Mouse (Mus musculus) testis, adult 2 months (tissue): ENCODE results near the gene Retreg3.

ENCODE experiments used
- CTCF ChIP-seq: fragments of 200-500 bp; IDR thresholded peaks from 2 replicates; pipeline ENCODE4 v1.5.1; 2012; ENCODE audit warnings: low read depth, mild to moderate bottlenecking, inconsistent platforms, low read length, moderate library complexity; ENCODE audit not compliant: control insufficient read depth, insufficient read depth, insufficient replicate concordance
- POLR2A ChIP-seq: fragments of 200-500 bp; IDR thresholded peaks from 2 replicates; pipeline ENCODE4 v1.6.1; 2012; ENCODE audit warnings: low read depth, mild to moderate bottlenecking, inconsistent platforms, low read length, moderate library complexity; ENCODE audit not compliant: control insufficient read depth

DNA sequence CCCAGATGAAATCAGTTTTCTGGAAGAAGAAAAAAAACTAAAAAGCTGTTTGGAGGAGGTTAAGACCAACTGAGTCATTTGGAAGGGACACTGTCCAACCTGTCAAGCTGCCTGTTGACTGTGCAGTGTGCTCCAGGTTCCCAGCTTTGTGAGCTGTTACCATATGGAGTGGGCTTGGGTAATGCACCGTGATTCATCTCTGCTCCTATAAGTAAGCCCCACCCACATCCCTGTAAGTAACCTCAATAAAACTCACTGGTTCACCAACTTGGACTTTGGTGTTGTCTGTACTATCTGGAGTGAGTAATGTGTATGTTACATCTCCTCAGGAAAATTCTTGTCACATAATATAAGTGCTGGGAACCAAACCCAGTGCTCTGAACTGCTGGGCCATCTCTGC, 33.1 kb upstream of the Retreg3 start:
- TF ChIP-seq POLR2A: no peak
- no peak for TF ChIP-seq CTCF
